In genomic region chr17:73507804-73508535, GRCm38 (mm10) we compare ENCODE assay signal across 19 mouse cellular contexts.
A peak's percentile ranks its signal among the peaks of the same experiment; 100 is the strongest.
DNase-seq lines count a peak whose midpoint lies in the region; ATAC-seq and TF ChIP-seq lines count a peak whose summit lies in the region.
"Had no signal": no experiment of that assay in that cellular context is flagged by ENCODE, and none has a peak within 500 bp of the region (broad histone marks: within the 10 kb centered on the region; RNA-seq: fewer than 3 reads in every experiment).

No protein-coding gene starts in this region.

- no peaks in the 10 kb centered on the region for H3K9me3 ChIP-seq in forebrain, embryonic 16.5 days (ENCODE audit: control insufficient read depth, low read length)
- H3K9me3 ChIP-seq in midbrain, embryonic 12.5 days: no peaks in the 10 kb centered on the region
- no peaks in the 10 kb centered on the region for H3K9me3 ChIP-seq in neural tube, embryonic 15.5 days (replicated peaks)
- H3K9me3 ChIP-seq: heart, embryonic 13.5 days; limb, embryonic 15.5 days had no signal

- ATAC-seq in forebrain, embryonic 16.5 days: peak; percentile 59; the same call in 1 of the 2 replicates
- peak; percentile 56 for ATAC-seq in midbrain, embryonic 12.5 days (ENCODE audit: low FRiP score, low read depth)
- ATAC-seq in neural tube, embryonic 15.5 days (ENCODE audit: low FRiP score): peak; percentile 72
- no peak for ATAC-seq in frontal cortex, adult (ENCODE audit: low TSS enrichment)
- ATAC-seq: intestine, postnatal 0 days had no signal

- no peak overlapping the region for H3K27ac ChIP-seq in left cerebral cortex, adult 2 months
- no peak overlapping the region; the same call in 1 of the 2 replicates for H3K27ac ChIP-seq in forebrain, embryonic 16.5 days (ENCODE audit: low read length)
- H3K27ac ChIP-seq in midbrain, embryonic 12.5 days (replicated peaks): no peak overlapping the region
- peak overlapping the region; percentile 45; the same call in 1 of the 2 replicates for H3K27ac ChIP-seq in neural tube, embryonic 15.5 days (replicated peaks)
- H3K27ac ChIP-seq: heart, embryonic 13.5 days; limb, embryonic 15.5 days had no signal

- H3K4me3 ChIP-seq in left cerebral cortex, adult 2 months: no peak overlapping the region
- H3K4me3 ChIP-seq in forebrain, embryonic 16.5 days (replicated peaks; ENCODE audit: low read length): no peak overlapping the region
- H3K4me3 ChIP-seq in midbrain, embryonic 12.5 days: no peak overlapping the region
- H3K4me3 ChIP-seq in neural tube, embryonic 15.5 days (replicated peaks): no peak overlapping the region
- H3K4me3 ChIP-seq: heart, embryonic 13.5 days; limb, embryonic 15.5 days; myocyte had no signal

- H3K9ac ChIP-seq in forebrain, embryonic 16.5 days (replicated peaks; ENCODE audit: low read depth, low read length): no peak overlapping the region
- H3K9ac ChIP-seq in midbrain, embryonic 12.5 days (replicated peaks): no peak overlapping the region
- H3K9ac ChIP-seq in neural tube, embryonic 15.5 days (replicated peaks): no peak overlapping the region
- H3K9ac ChIP-seq: heart, embryonic 13.5 days; limb, embryonic 15.5 days had no signal

- TF ChIP-seq CTCF in left cerebral cortex, adult 2 months (IDR thresholded peaks at IDR 0.05): no peak

- 62% methylated on average over 13 of the region's 13 CpGs for WGBS in forebrain, embryonic 16.5 days
- WGBS in midbrain, embryonic 12.5 days: 67% methylated on average over 13 of the region's 13 CpGs
- WGBS in neural tube, embryonic 15.5 days: 45% methylated on average over 13 of the region's 13 CpGs

- no peak overlapping the region for H3K4me2 ChIP-seq in forebrain, embryonic 16.5 days (ENCODE audit: low read length)
- no peak overlapping the region for H3K4me2 ChIP-seq in midbrain, embryonic 12.5 days (replicated peaks)
- H3K4me2 ChIP-seq in neural tube, embryonic 15.5 days: 0 out of 2 replicates have a peak overlapping the region, but pooled peaks have one; percentile 11
- H3K4me2 ChIP-seq: heart, embryonic 13.5 days; limb, embryonic 15.5 days had no signal

- DNase-seq in left cerebral cortex, postnatal 4 days: peak; percentile 5
- DNase-seq in left cerebral cortex, adult 2 months (ENCODE audit: extremely low spot score in 1 of 2, low spot score in 2 of 2): no peak
- no peak for DNase-seq in spleen, postnatal 10 days (ENCODE audit: low spot score in 2 of 2)
- no peak for DNase-seq in heart, adult 9 months (ENCODE audit: low spot score in 2 of 2)
- DNase-seq: adrenal gland, postnatal 36 days; cerebellum, adult 9-10 months; gastrocnemius, postnatal 36 days; heart, postnatal 36 days; kidney, postnatal 14 days; lung, postnatal 10 days; thymus, postnatal 4 days had no signal

- intact Hi-C loops in left cerebral cortex, postnatal 4 days (cut with DNase I): no loop called here
- intact Hi-C loops in left cerebral cortex, adult 2 months (cut with DNase I): no loop called here

- no peaks in the 10 kb centered on the region for H3K36me3 ChIP-seq in forebrain, embryonic 16.5 days (ENCODE audit: control insufficient read depth, insufficient read depth)
- H3K36me3 ChIP-seq in midbrain, embryonic 12.5 days: no peaks in the 10 kb centered on the region
- no peaks in the 10 kb centered on the region for H3K36me3 ChIP-seq in neural tube, embryonic 15.5 days
- H3K36me3 ChIP-seq: heart, embryonic 13.5 days; limb, embryonic 15.5 days had no signal

- peaks cover 3% of the 10 kb centered on the region; the same call in 1 of the 2 replicates for H3K4me1 ChIP-seq in forebrain, embryonic 16.5 days (replicated peaks; ENCODE audit: control insufficient read depth, insufficient read depth, low read length)
- H3K4me1 ChIP-seq in midbrain, embryonic 12.5 days: no peaks in the 10 kb centered on the region
- H3K4me1 ChIP-seq in neural tube, embryonic 15.5 days: peaks cover 10% of the 10 kb centered on the region
- H3K4me1 ChIP-seq: heart, embryonic 13.5 days; limb, embryonic 15.5 days had no signal

- no peaks in the 10 kb centered on the region for H3K27me3 ChIP-seq in forebrain, embryonic 16.5 days (replicated peaks; ENCODE audit: control insufficient read depth, insufficient read depth, low read length)
- no peaks in the 10 kb centered on the region for H3K27me3 ChIP-seq in midbrain, embryonic 12.5 days
- H3K27me3 ChIP-seq in neural tube, embryonic 15.5 days (replicated peaks): no peaks in the 10 kb centered on the region
- H3K27me3 ChIP-seq: heart, embryonic 13.5 days; limb, embryonic 15.5 days had no signal
